Mouse (Mus musculus): ENCODE measurements at regions not wholly inside any gene's neighbourhood (a gene's known extent, or its start where the extent isn't known, plus 50 kb on each side); places are given as distances from the start of the nearest gene placed in this dataset.
A peak's percentile ranks its signal among the peaks of the same experiment; 100 is the strongest.

GRCm38 (mm10) chr3:33918785-33919184, 74.7 kb upstream of the Ccdc39 start:
- H3K9me3 ChIP-seq: no peaks in the 10 kb centered on the region
- no peaks in the 10 kb centered on the region for H3K27me3 ChIP-seq
- H3K36me3 ChIP-seq: no peaks in the 10 kb centered on the region
- H3K9ac ChIP-seq: no peak overlapping the region
- H3K4me2 ChIP-seq: no peak overlapping the region
- ATAC-seq (ENCODE audit: borderline replicate concordance, extremely low read depth, low FRiP score, low TSS enrichment): no peak
- H3K27ac ChIP-seq: no peak overlapping the region
- WGBS: 6% methylated on average over 10 of the region's 10 CpGs
- H3K4me3 ChIP-seq: no peak overlapping the region
- peaks cover 3% of the 10 kb centered on the region; the same call in 1 of the 2 replicates for H3K4me1 ChIP-seq

GRCm38 (mm10) chr3:33925072-33925471, 81.0 kb upstream of the Ccdc39 start:
- Histone ChIP-seq H3K27ac (no peak overlapping the region), H3K4me1 (no peaks in the 10 kb centered on the region), H3K27me3 (no peaks in the 10 kb centered on the region), H3K9ac (no peak overlapping the region), H3K9me3 (no peaks in the 10 kb centered on the region), H3K36me3 (no peaks in the 10 kb centered on the region), H3K4me3 (no peak overlapping the region), H3K4me2 (no peak overlapping the region)
- 80% methylated on average over 4 of the region's 4 CpGs for WGBS
- ATAC-seq (ENCODE audit: borderline replicate concordance, extremely low read depth, low FRiP score, low TSS enrichment): no peak

- no peaks in the 10 kb centered on the region for H3K4me1 ChIP-seq
- no peaks in the 10 kb centered on the region for H3K36me3 ChIP-seq
- H3K9me3 ChIP-seq: no peaks in the 10 kb centered on the region
- 0% methylated on average over 6 of the region's 6 CpGs for WGBS
- peaks cover 12% of the 10 kb centered on the region; the same call in 1 of the 2 replicates for H3K27me3 ChIP-seq
- no peak overlapping the region for H3K27ac ChIP-seq
- no peak overlapping the region for H3K4me2 ChIP-seq
- no peak for ATAC-seq (ENCODE audit: borderline replicate concordance, extremely low read depth, low FRiP score, low TSS enrichment)
- H3K9ac ChIP-seq: no peak overlapping the region
- no peak overlapping the region for H3K4me3 ChIP-seq
Measured at GRCm38 (mm10) chr3:33955064-33955463, 64.7 kb upstream of the Fxr1 start.

- Histone ChIP-seq H3K9ac (no peak overlapping the region), H3K27ac (no peak overlapping the region), H3K4me1 (no peaks in the 10 kb centered on the region), H3K4me2 (peak overlapping the region; percentile 46), H3K9me3 (no peaks in the 10 kb centered on the region), H3K4me3 (no peak overlapping the region), H3K27me3 (peaks cover 12% of the 10 kb centered on the region; the same call in 1 of the 2 replicates), H3K36me3 (no peaks in the 10 kb centered on the region)
- peak; percentile 49; the same call in 1 of the 2 replicates for ATAC-seq (ENCODE audit: borderline replicate concordance, extremely low read depth, low FRiP score, low TSS enrichment)
- 2% methylated on average over 19 of the region's 19 CpGs for WGBS
Measured at GRCm38 (mm10) chr3:33955854-33956624, 63.7 kb upstream of the Fxr1 start.

GRCm38 (mm10) chr3:33956625-33957023, 63.1 kb upstream of the Fxr1 start:
- no peaks in the 10 kb centered on the region for H3K4me1 ChIP-seq
- H3K4me3 ChIP-seq: no peak overlapping the region
- WGBS: 42% methylated on average over 3 of the region's 3 CpGs
- ATAC-seq (ENCODE audit: borderline replicate concordance, extremely low read depth, low FRiP score, low TSS enrichment): no peak
- H3K4me2 ChIP-seq: no peak overlapping the region
- H3K9ac ChIP-seq: no peak overlapping the region
- H3K27me3 ChIP-seq: peaks cover 12% of the 10 kb centered on the region; the same call in 1 of the 2 replicates
- no peak overlapping the region for H3K27ac ChIP-seq
- no peaks in the 10 kb centered on the region for H3K36me3 ChIP-seq
- no peaks in the 10 kb centered on the region for H3K9me3 ChIP-seq

GRCm38 (mm10) chr3:33957676-33958075, 62.1 kb upstream of the Fxr1 start:
- no peak for ATAC-seq (ENCODE audit: borderline replicate concordance, extremely low read depth, low FRiP score, low TSS enrichment)
- Histone ChIP-seq H3K27ac (no peak overlapping the region), H3K4me2 (no peak overlapping the region), H3K36me3 (no peaks in the 10 kb centered on the region), H3K9me3 (no peaks in the 10 kb centered on the region), H3K9ac (no peak overlapping the region), H3K27me3 (peaks cover 12% of the 10 kb centered on the region; the same call in 1 of the 2 replicates), H3K4me3 (no peak overlapping the region), H3K4me1 (no peaks in the 10 kb centered on the region)
- WGBS: 79% methylated on average over 10 of the region's 10 CpGs

- Histone ChIP-seq H3K27ac (no peak overlapping the region), H3K9me3 (no peaks in the 10 kb centered on the region), H3K4me3 (no peak overlapping the region), H3K9ac (no peak overlapping the region), H3K4me1 (no peaks in the 10 kb centered on the region), H3K27me3 (peaks cover 12% of the 10 kb centered on the region; the same call in 1 of the 2 replicates), H3K4me2 (no peak overlapping the region), H3K36me3 (no peaks in the 10 kb centered on the region)
- WGBS: 76% methylated on average over 4 of the region's 4 CpGs
- ATAC-seq (ENCODE audit: borderline replicate concordance, extremely low read depth, low FRiP score, low TSS enrichment): no peak
Measured at GRCm38 (mm10) chr3:33958216-33958615, 61.5 kb upstream of the Fxr1 start.

GRCm38 (mm10) chr3:33960211-33960610, 59.5 kb upstream of the Fxr1 start:
- no peaks in the 10 kb centered on the region for H3K36me3 ChIP-seq
- H3K27me3 ChIP-seq: peaks cover 9% of the 10 kb centered on the region; the same call in 1 of the 2 replicates
- no peaks in the 10 kb centered on the region for H3K4me1 ChIP-seq
- no peak overlapping the region for H3K4me2 ChIP-seq
- no peak overlapping the region for H3K9ac ChIP-seq
- ATAC-seq (ENCODE audit: borderline replicate concordance, extremely low read depth, low FRiP score, low TSS enrichment): no peak
- 53% methylated on average over 6 of the region's 6 CpGs for WGBS
- no peak overlapping the region for H3K27ac ChIP-seq
- no peaks in the 10 kb centered on the region for H3K9me3 ChIP-seq
- no peak overlapping the region for H3K4me3 ChIP-seq

- Histone ChIP-seq H3K27ac (no peak overlapping the region), H3K27me3 (no peaks in the 10 kb centered on the region), H3K36me3 (no peaks in the 10 kb centered on the region), H3K9me3 (no peaks in the 10 kb centered on the region), H3K4me1 (no peaks in the 10 kb centered on the region), H3K4me2 (no peak overlapping the region), H3K9ac (no peak overlapping the region), H3K4me3 (no peak overlapping the region)
- ATAC-seq (ENCODE audit: borderline replicate concordance, extremely low read depth, low FRiP score, low TSS enrichment): no peak
- 76% methylated on average over 5 of the region's 5 CpGs for WGBS
Measured at GRCm38 (mm10) chr3:33962938-33963337, 56.8 kb upstream of the Fxr1 start.

- 51% methylated on average over 8 of the region's 8 CpGs for WGBS
- H3K4me3 ChIP-seq: no peak overlapping the region
- no peaks in the 10 kb centered on the region for H3K4me1 ChIP-seq
- ATAC-seq (ENCODE audit: borderline replicate concordance, extremely low read depth, low FRiP score, low TSS enrichment): no peak
- no peak overlapping the region for H3K27ac ChIP-seq
- H3K27me3 ChIP-seq: no peaks in the 10 kb centered on the region
- no peak overlapping the region for H3K9ac ChIP-seq
- no peak overlapping the region for H3K4me2 ChIP-seq
- no peaks in the 10 kb centered on the region for H3K36me3 ChIP-seq
- no peaks in the 10 kb centered on the region for H3K9me3 ChIP-seq
Measured at GRCm38 (mm10) chr3:33967184-33967583, 52.6 kb upstream of the Fxr1 start.
